Mouse (Mus musculus) fibroblast of lung, adult 2 months (primary cell): ENCODE measurements around the gene Plin1.

Experiments
- DNase-seq: peaks from one replicate; pipeline ENCODE4 v3.0.0-alpha.2; 2011; ENCODE audit warnings: low read depth

Gene Plin1

DNA sequence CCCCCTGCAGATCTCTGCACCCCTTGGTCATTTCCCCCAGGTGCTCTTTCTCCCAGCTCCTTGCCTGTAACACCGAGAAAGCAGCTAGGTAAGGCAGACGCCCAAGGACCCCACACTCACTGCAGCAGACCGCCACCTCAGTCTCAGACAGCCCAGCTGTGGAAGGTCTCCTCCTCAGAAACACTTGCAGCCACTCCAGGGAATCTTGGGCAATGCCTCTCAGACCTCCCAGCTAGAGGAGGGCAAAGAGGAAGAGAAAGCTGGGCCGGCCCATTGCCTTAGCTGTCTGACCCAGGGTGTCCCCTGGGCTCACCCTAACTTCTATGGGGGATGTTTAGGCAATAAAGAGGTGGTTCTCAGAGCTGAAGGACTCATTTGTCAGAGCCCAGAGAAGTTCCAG, at the start of gene Plin1:
Plin1 (minus strand) TSS at position 282 of the 400 bp plus-strand sequence.
- DNase-seq, result no peak

DNA sequence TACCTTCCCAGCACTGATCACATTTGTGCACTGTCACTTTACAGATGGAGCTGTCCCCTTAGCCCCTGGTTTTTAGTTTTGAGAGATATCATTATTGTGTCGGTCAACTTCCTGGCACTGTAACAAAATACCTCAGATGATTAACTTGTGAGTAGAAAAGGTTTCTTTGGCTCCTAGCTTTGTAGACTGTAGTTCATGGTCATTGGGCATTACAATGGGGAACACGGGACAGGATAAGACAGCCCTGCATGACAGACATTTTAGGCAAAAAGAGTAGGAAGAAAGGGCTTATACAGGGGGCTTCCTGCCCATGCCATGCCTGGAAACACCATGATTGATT, 49.8 kb upstream of the Plin1 start:
- DNase-seq, result no peak

DNA sequence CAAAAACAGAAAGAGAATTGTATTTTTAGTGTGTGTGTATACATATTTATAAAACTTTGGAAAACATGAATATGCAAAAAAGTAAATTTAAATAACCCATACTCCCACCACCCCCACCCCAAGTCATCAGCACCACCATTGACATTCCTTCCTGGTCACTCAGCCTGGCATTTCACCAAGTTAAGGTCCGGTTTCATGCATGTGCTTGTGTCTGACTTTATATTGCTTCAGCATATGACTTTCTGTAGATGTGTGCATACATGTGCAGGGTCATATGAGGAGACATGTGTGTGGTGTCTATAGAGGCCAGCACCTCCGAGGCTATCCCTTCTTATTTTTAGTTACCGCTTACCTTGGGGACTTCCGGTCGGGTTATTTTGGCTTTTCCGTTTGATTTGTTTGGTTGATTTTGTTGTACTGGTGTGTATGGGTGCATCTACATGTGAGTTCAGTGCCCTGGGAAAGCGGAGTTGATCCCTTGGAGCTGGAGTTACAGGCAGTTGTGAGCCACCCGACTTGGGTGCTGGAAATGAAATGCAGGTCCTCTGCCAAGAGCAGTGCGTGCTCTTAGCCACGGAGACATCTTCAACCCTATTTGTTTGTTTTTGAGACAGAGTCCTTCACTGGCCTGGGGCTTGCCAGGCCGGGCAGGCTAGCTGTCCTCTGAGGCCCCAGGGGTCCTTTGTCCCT, 49.3 kb upstream of the Plin1 start:
- no peak for DNase-seq

GRCm38 (mm10) chr7:79780647-79781626, 48.2 kb upstream of the Plin1 start:
- no peak for DNase-seq

DNA sequence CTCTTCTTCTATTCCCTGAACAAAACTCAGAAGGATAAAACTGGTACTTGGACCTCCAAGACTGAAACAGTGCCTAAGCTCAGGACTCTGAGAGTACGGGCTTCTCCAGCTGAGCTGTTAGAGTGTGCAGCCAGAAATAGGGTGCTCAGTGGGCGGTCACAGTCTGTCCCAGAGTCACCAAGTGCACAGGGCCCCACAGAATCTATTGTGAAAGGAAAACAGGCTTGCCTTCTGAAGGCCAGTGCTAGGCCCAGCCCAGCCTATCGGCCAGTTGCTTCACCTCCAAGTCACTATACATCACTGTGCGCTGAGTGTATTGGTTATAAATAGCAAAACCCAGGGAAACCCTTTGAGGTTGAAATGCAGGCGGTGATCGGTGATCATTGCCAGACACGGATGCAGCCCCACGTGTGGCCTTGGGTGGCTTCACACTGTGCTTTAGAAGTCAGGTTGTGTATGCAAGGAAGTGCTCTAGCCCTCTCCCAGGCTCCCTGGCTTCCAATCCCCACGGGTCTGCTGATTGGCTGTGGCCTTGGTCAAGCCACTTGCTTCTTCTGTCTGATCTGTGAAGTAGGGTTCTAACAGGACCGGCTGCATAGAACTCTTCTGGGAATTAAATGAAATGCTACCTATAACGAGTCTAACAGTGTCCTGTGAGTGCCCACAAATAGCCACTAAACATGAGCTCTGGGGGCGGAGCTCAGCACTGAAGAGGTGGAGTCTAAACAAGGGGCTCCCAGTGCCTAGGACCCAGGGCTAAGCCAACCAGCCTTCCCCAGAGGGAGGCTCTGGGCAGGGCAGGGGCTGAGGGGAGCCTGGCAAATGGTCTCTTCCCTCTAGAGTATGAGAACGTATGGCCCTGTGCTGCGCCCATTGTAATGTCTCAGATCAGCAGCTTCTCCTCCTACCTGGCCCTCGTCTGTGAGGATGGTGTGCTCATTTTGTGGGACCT, 39.1 kb upstream of the Plin1 start:
- DNase-seq, result no peak

GRCm38 (mm10) chr7:79769664-79770063, 37.0 kb upstream of the Plin1 start:
- no peak for DNase-seq

DNA sequence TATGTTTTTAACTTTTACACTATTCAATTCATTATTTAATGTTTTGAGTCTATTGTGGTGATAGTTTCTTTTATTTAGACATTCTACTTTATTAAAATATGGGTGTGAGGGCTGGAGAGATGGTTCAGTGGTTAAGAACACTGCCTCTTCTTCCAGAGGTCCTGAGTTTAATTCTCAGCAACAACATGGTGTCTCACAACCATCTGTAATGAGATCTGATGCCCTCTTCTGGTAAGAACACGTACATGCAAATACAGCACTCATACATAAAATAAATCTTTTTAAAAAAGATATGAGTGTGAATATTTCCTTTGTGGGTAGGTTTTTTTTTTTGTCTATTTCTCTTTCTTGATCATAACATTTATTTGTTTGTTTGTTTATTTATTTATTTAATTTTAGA, 33.3 kb upstream of the Plin1 start:
- no peak for DNase-seq

- no peak for DNase-seq
Observed at GRCm38 (mm10) chr7:79762106-79762505, 29.4 kb upstream of the Plin1 start.

DNA sequence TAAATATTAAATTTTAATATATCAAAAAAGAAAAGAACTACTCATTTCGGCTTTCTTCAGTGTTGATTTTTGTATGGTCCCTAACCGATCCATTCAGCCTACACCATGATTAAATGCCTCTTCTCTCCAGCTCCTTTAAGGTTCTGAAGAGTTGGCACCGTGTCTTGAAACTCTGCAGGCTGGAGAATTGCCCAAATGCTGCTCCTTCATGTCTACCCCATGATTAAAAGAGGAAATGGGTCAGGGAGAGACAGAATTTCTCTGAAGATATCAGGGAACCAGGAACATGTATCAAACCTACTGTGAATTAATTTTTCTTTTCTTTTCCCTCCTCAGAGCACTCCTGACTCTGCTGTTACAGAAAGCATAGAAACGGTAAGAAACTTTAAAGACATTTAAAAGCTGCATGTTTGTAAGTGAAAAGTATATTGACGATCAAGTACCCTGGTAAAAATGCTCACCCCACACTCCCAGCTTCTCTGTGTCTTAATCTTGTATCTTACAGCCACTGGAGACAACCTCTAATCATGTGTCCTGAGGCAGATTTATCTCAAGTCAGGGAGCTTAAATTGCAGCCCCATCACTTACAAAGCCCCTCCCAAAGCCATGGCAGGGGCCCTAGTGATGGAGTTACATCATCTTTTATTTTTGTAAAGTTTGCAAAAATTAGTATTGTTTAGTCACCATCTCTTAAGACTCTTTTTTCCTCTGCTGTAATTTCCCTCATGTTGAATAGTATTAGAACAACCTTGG, 28.6 kb upstream of the Plin1 start:
- no peak for DNase-seq

DNA sequence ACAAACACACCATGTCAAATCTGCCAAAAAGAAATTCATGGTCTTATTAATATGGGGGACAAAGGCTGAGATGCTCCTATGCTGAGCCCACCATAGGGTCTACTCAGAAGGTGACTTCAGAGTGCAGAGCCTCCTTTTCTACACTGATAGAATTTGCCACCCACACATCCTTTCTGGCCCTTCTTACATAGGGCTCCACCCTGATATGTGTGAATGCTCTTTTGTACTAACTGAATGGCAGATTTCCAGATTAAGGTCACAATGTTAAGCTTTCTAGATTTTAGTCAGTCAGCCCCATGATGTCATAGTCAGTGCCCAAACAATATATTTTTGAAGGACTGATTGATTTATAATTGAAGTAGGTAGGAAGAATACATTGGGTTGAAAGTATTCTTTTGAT, 27.1 kb upstream of the Plin1 start:
- DNase-seq, result no peak

- no peak for DNase-seq
Observed at GRCm38 (mm10) chr7:79758176-79758575, 25.5 kb upstream of the Plin1 start.

DNA sequence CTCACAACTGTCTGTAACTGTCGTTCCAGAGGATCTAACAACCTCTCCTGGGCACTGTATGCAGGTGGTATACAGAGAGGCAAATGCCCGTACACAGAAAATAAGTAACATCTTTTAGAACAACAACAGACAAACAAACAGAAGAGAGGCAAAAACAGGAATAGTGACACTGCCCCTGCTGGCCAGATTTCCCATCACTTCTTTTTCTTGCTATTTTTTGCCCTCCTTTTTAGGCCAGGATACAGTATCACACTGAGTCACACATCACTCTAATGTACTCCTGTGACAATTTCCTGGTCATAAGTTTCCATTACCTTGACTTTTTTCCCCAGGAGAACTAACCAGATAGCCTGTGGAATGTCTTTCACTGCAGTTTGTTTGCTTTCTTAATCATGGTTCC, 23.6 kb upstream of the Plin1 start:
- no peak for DNase-seq

GRCm38 (mm10) chr7:79749511-79749910, 16.8 kb upstream of the Plin1 start:
- DNase-seq, result no peak

DNA sequence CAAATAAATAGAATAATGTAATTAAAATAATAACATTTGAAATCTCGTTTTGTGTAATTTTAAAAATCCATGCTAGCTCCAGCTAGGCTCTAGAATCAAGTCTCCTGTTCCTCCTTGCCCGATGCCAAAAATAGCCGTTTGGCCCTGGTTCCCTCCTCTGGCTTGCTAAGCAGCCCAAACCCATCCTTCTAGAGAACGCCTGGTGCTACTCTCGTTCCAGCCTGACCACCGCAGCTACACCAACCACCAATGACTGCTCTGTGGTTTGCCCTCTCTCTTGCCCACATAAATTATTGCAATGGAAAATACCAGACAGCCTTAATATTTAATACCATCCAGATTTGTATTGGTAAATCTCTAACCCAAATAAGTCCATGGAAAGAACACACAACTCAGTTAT, 15.0 kb upstream of the Plin1 start:
- DNase-seq, result peak; percentile 58

DNA sequence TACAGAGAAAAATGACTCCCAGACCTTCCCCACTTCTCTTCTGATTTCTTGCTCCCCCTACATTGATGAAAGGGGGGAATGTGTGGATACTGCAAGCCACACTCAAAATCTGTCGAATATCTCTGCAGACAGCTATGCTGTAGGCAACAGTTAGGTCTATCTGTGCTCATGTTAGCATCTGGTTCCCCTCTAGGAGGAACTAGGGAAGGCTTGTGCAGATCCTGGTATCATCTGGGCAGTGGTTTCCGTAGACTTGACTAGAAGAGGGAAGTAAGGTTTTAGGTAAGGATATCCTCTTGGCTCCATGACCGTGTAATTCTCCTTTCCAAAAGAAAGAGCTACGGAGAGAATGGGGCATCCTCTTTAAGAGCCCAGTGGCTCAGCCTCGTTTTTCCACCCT, 11.9 kb upstream of the Plin1 start:
- no peak for DNase-seq

- no peak for DNase-seq
Observed at GRCm38 (mm10) chr7:79744051-79744450, 11.3 kb upstream of the Plin1 start.

DNA sequence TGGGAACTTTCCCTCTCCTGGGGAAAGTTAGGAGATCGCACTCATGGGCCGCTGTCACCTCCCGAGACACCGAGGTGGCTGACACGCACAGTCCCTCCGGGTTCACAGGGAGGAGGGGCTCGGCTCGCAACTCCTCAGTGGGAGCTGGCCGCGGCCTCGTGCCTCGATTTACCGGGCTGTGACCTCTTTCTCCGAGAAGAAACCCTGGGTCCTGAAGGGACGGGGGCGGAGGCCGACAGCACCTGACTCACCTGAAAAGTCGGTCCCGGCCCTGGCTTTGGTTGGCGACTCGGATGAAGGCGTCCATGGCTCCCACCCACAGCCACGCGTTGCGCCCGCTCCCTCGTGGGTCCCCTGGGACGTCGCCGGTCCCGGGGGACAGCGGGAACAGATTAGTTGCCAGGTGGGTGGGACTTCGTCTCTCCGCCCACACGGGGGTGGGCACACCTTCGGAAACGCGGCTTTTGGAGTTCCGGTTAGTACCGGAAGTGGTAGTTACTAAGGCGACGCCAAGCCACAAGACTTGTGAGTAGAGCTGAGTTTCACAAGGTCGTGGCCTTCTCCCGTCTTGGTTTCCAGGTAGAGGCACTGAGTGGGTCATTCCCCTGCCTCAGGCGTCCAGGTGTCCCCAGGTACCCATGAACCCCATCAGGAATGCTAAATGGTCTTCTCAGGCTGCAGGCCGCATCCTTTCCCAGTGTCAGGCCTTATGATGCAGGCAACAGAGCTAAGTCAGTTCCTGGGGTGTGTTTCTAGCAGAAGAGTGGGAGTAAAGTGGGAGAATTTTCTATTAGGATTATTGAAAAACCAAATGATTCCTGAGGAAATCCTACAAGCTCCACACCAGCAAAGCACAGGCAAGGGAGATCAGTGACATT, 10.2 kb upstream of the Plin1 start, which contains the start of the genes Pex11a and Wdr93:
Pex11a (minus strand) TSS at position 473 of the 878 bp plus-strand sequence.
Wdr93 (plus strand) TSS at position 505 of the 878 bp plus-strand sequence.
- DNase-seq, result peak; percentile 53

DNA sequence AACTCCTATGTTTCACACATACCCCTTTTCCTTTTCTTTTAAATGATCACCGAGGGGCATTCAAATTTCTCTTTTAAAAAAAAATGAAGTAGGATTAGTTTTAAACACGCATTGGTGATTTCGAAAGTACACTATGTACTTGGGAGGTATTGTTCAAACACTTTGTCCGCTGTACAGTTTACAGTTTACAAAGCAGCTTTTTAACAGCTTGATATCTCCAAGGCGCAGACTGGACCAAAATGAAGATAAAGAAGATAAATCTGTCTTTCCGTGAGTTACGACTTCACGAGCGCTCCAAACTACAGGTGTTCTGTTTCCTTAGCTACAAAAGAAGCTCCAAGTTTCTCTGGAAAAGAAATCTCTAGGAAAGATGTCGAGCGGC, 9.6 kb upstream of the Plin1 start:
- DNase-seq, result no peak

GRCm38 (mm10) chr7:79740279-79740678, 7.6 kb upstream of the Plin1 start:
- no peak for DNase-seq

DNA sequence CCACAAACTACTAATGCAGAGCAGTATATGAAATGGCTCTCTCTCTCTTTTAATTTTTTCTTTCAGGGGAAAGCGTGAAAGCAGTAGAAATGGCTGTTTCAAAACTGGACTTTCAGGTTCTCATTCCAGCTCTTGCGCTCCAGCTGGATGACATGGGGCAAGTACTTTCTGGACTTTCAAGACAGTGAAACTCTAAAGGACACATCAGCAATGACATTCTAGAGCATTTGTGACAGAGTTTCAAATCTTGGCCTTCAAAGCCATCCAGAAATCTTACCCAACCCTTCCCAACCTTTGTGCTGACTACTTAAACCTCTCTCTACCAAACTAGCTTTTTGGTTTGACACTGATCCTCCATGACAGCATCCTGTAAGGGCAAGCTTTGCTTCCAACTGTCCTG, 6.2 kb upstream of the Plin1 start:
- no peak for DNase-seq
